Mouse (Mus musculus) forebrain, embryonic 12.5 days (tissue): ENCODE data around the gene Gm973. TPM values are rescaled to one million over a fixed set of nuclear protein-coding genes. Genes with fewer than 3 reads are reported as not detected.

Experiments used
- ATAC-seq: fragments of 200-750 bp; cut with Nextera tagmentation; 2 replicates; pipeline ENCODE4 v1.8.0; 2017; ENCODE audit warnings: moderate TSS enrichment; ENCODE audit not compliant: low FRiP score
- H3K27ac ChIP-seq: fragments of 300-500 bp; sonication (generic); 2 replicates; pipeline ENCODE4 v1.5.1; 2016; ENCODE audit warnings: mild to moderate bottlenecking
- H3K27me3 ChIP-seq: fragments of 300-500 bp; sonication (generic); 2 replicates; pipeline ENCODE4 v1.6.1; 2016; ENCODE audit warnings: mild to moderate bottlenecking
- H3K36me3 ChIP-seq: fragments of 300-500 bp; sonication (generic); replicated peaks from 2 replicates; pipeline ENCODE4 v1.6.1; 2016; ENCODE audit warnings: mild to moderate bottlenecking
- H3K4me1 ChIP-seq: fragments of 300-500 bp; sonication (generic); 2 replicates; pipeline ENCODE4 v1.6.1; 2016
- H3K4me2 ChIP-seq: fragments of 300-500 bp; sonication (generic); 2 replicates; pipeline ENCODE4 v1.6.1; 2016; ENCODE audit warnings: mild to moderate bottlenecking, moderate library complexity
- H3K4me3 ChIP-seq: fragments of 300-500 bp; sonication (generic); replicated peaks from 2 replicates; pipeline ENCODE4 v1.5.1; 2016; ENCODE audit warnings: mild to moderate bottlenecking
- H3K9ac ChIP-seq: fragments of 300-500 bp; sonication (generic); 2 replicates; pipeline ENCODE4 v1.6.1; 2016; ENCODE audit warnings: mild to moderate bottlenecking
- H3K9me3 ChIP-seq: fragments of 300-500 bp; sonication (generic); 2 replicates; pipeline ENCODE4 v1.6.1; 2016
- WGBS: fragments of 180-500 bp; shearing (Covaris S2); methylation state at CpG from one replicate; pipeline ENCODE4 v1.1.7; 2016; 5-methylcytosine and 5-hydroxymethylcytosine counted together
- polyA plus RNA-seq: library from polyadenylated mRNA; unstranded; fragments of >200 nt; fragmentation: Nextera tagmentation; extraction: Ambion mirVana; gene quantifications from 2 replicates; pipeline ENCODE4 v1.2.1, GENCODE M21; 2016

The Gm973 gene
- polyA plus RNA-seq, 1 experiment from 2014 or later: 1.1 TPM

- peak; percentile 22; the same call in 1 of the 2 replicates for ATAC-seq
- peak overlapping the region; percentile 96 for H3K9ac ChIP-seq
- under 1% methylated on average over 50 of the region's 54 CpGs for WGBS
- H3K27me3 ChIP-seq: no peaks in the 10 kb centered on the region
- H3K27ac ChIP-seq: peak overlapping the region; percentile 96
- H3K4me1 ChIP-seq: peaks cover 20% of the 10 kb centered on the region
- H3K4me2 ChIP-seq: peak overlapping the region; percentile 83
- no peaks in the 10 kb centered on the region for H3K9me3 ChIP-seq
- peaks cover 4% of the 10 kb centered on the region; the same call in 1 of the 2 replicates for H3K36me3 ChIP-seq
- H3K4me3 ChIP-seq: peak overlapping the region; percentile 79
Measured at GRCm38 (mm10) chr1:59669962-59670630, 154.0 kb downstream of the Gm973 start.

DNA sequence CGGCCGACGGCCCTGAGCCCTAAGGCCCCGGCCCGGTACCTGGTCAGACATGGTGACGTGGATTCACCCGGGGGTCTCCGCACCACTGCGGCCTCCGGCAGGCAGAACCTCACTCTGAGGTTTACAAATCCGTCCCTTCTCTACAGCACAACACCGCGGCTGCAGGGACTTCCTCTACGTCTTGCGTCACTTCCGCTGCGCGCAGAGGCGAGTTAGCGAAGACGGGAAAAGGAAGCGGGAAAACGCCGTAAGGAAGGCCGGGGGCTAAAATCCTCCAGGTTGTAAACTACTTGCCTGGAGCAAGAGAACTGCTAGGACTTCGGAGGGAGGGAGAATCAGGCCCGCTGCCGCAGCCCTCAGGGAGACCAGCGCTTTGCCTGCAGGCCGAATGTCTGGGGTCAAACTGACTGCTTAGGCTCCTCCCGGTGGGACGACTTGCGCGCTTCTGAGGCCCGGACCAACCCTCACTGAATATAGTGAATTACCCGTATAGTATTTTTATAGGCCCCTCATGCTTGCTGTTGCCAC is 154.6 kb downstream of the Gm973 start, which contains the start of gene Sumo1:
TSS of gene Sumo1 (minus strand) at position 194 of the 528 bp plus-strand sequence.
- Histone ChIP-seq H3K4me3 (peak within 1 kb of the TSS; percentile 79), H3K9me3 (no peaks in the 10 kb centered on the region)
- ATAC-seq: peak; percentile 97

GRCm38 (mm10) chr1:59673661-59674060 is 157.6 kb downstream of the Gm973 start:
- ATAC-seq: no peak
- Histone ChIP-seq H3K9me3 (no peaks in the 10 kb centered on the region), H3K4me2 (no peak overlapping the region), H3K9ac (no peak overlapping the region), H3K4me3 (no peak overlapping the region), H3K36me3 (peaks cover 4% of the 10 kb centered on the region; the same call in 1 of the 2 replicates), H3K27ac (no peak overlapping the region), H3K27me3 (no peaks in the 10 kb centered on the region), H3K4me1 (peaks cover 15% of the 10 kb centered on the region)
- WGBS: 96% methylated on average over 2 of the region's 2 CpGs

More for the DNA sequence above, 154.6 kb downstream of the Gm973 start, which contains the start of gene Sumo1:
- Histone ChIP-seq H3K27me3 (no peaks in the 10 kb centered on the region), H3K9ac (peak within 1 kb of the TSS; percentile 96), H3K4me1 (peaks cover 20% of the 10 kb centered on the region), H3K27ac (peak within 1 kb of the TSS; percentile 96), H3K36me3 (peaks cover 4% of the 10 kb centered on the region; the same call in 1 of the 2 replicates), H3K4me2 (peak within 1 kb of the TSS; percentile 83)
- under 1% methylated on average over 36 of the region's 36 CpGs for WGBS

DNA sequence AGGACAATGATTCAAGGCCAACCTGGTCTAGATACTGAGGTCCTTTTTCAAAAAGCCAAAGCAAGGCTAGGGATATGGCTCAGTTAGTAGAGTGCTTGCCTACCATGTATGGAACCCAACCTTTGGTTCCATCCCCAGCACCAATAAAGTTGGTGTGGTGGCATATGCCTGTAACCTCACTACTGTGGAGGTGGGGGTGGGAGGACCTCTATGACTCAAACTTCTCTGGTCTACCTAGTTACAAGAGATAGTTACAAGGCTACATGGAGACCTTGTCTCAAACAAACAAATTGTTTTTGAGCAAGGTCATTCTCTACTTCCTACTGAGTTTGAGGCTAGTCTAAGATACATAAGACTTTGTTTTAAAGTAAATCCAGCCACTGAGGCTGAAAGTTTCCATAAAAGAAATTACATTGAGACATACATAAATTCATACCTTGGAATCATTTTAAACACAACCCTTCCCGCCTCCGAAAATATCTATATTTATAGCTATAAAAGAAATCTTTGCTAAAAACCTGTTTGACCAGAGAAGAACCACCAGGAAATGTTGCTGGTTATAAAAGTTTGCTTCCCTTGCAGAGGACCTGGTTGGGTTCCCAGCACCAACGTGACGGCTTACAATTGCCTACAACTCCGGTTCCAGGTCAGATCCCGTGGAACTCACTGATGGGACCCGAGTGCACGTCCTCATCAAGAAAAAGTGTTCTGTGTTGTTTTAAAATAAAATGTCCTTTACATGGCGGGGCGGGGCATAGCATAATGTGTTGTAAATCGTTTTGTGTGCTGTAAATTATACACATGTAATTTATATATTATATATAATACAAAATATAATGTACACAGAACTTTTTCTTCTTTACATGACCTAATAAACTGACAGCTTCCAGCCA is 168.1 kb downstream of the Gm973 start:
- Histone ChIP-seq H3K9ac (peak overlapping the region; percentile 48; the same call in 1 of the 2 replicates), H3K27me3 (peaks cover 12% of the 10 kb centered on the region), H3K4me3 (peak overlapping the region; percentile 86), H3K4me2 (peak overlapping the region; percentile 67), H3K27ac (no peak overlapping the region), H3K9me3 (no peaks in the 10 kb centered on the region), H3K36me3 (no peaks in the 10 kb centered on the region), H3K4me1 (peaks cover 18% of the 10 kb centered on the region)
- peak; percentile 71; the same call in 1 of the 2 replicates for ATAC-seq
- WGBS: 11% methylated on average over 11 of the region's 11 CpGs

- H3K27ac ChIP-seq: peak within 1 kb of the TSS; percentile 88
- under 1% methylated on average over 49 of the region's 49 CpGs for WGBS
Measured at GRCm38 (mm10) chr1:59684819-59685755, 169.0 kb downstream of the Gm973 start, which contains the start of gene Nop58. TSS of gene Nop58 (plus strand) at chr1:59684971.

More at GRCm38 (mm10) chr1:59684819-59685755, 169.0 kb downstream of the Gm973 start, which contains the start of gene Nop58:
- H3K9ac ChIP-seq: peak within 1 kb of the TSS; percentile 84
- H3K27me3 ChIP-seq: peaks cover 12% of the 10 kb centered on the region
- peak; percentile 98 for ATAC-seq
- H3K4me2 ChIP-seq: peak within 1 kb of the TSS; percentile 92
- H3K4me1 ChIP-seq: peaks cover 18% of the 10 kb centered on the region
- peaks cover 7% of the 10 kb centered on the region; the same call in 1 of the 2 replicates for H3K36me3 ChIP-seq
- H3K9me3 ChIP-seq: no peaks in the 10 kb centered on the region
- peak within 1 kb of the TSS; percentile 86 for H3K4me3 ChIP-seq

Other genes starting within 250 kb of the Gm973 start
- 8.1 and 10.9 TPM in 2 replicates for gene Fzd7, start 33.8 kb upstream of the Gm973 start, polyA plus RNA-seq
- 514 and 515 TPM in 2 replicates for gene Sumo1, start 154.6 kb downstream of the Gm973 start, polyA plus RNA-seq
- gene Nop58, start 168.7 kb downstream of the Gm973 start, polyA plus RNA-seq: 275 and 277 TPM in 2 replicates
- 12.5 and 13.0 TPM in 2 replicates for gene Bmpr2, start 247.1 kb downstream of the Gm973 start, polyA plus RNA-seq